ENCODE assay signal across 12 mouse cellular contexts in genomic region chr17:45749100-45749499, GRCm38 (mm10). TPM values are rescaled to one million over a fixed set of nuclear protein-coding genes. Genes with fewer than 3 reads are reported as not detected.
DNase-seq lines count a peak whose midpoint lies in the region; ATAC-seq and TF ChIP-seq lines count a peak whose summit lies in the region.
"Had no signal": no experiment of that assay in that cellular context is flagged by ENCODE, and none has a peak within 500 bp of the region (broad histone marks: within the 10 kb centered on the region; RNA-seq: fewer than 3 reads in every experiment).

No protein-coding gene starts in this region.

- H3K27ac ChIP-seq in kidney, embryonic 15.5 days: no peak overlapping the region
- peak overlapping the region; percentile 88 for H3K27ac ChIP-seq in heart, adult 2 months
- H3K27ac ChIP-seq: kidney, postnatal 0 days had no signal

- ATAC-seq in kidney, embryonic 15.5 days (replicated peaks; ENCODE audit: low FRiP score): no peak

- H3K9ac ChIP-seq in kidney, embryonic 15.5 days: no peak overlapping the region
- H3K9ac ChIP-seq in heart, adult 2 months (ENCODE audit: low read depth, low read length): no peak overlapping the region

- no peak overlapping the region for H3K4me3 ChIP-seq in kidney, embryonic 15.5 days (replicated peaks)
- H3K4me3 ChIP-seq in heart, adult 2 months: no peak overlapping the region

- peak; percentile 86 for TF ChIP-seq EP300 in heart, adult 2 months (IDR thresholded peaks at IDR 0.05; ENCODE audit: insufficient read depth, low read depth, low read length)

- H3K4me1 ChIP-seq in kidney, embryonic 15.5 days: peaks cover 25% of the 10 kb centered on the region
- H3K4me1 ChIP-seq in heart, adult 2 months (ENCODE audit: control insufficient read depth, insufficient read depth, low read length): peaks cover 7% of the 10 kb centered on the region; the same call in 1 of the 2 replicates

- H3K27me3 ChIP-seq in kidney, embryonic 15.5 days: no peaks in the 10 kb centered on the region
- H3K27me3 ChIP-seq in heart, adult 2 months (ENCODE audit: control insufficient read depth, insufficient read depth, low read length): no peaks in the 10 kb centered on the region

- H3K4me2 ChIP-seq in kidney, embryonic 15.5 days: no peak overlapping the region

- TF ChIP-seq POLR2A in heart, adult 2 months (IDR thresholded peaks at IDR 0.05; ENCODE audit: insufficient read depth, low read depth, low read length): no peak

- TF ChIP-seq CTCF in heart, adult 2 months (IDR thresholded peaks at IDR 0.05): no peak

- intact Hi-C loops in heart, adult 2 months (cut with DNase I): loop anchor here (1.0 to 5.0 kb wide), 2 partner anchors 63 to 98 kb away; no protein-coding TSS in a partner anchor
- intact Hi-C loops in left cerebral cortex, postnatal 4 days (cut with DNase I): no loop called here

- H3K36me3 ChIP-seq in kidney, embryonic 15.5 days: no peaks in the 10 kb centered on the region
- no peaks in the 10 kb centered on the region for H3K36me3 ChIP-seq in heart, adult 2 months (ENCODE audit: control insufficient read depth, insufficient read depth, low read length)

- no peaks in the 10 kb centered on the region for H3K9me3 ChIP-seq in kidney, embryonic 15.5 days (replicated peaks)

- DNase-seq in kidney, adult 8-10 months: peak; percentile 46 to 72
- DNase-seq in cerebellum, adult 18-20 months: peak; percentile 58 to 61
- peak; percentile 74 to 87 for DNase-seq in heart, adult 2 months
- DNase-seq in kidney, postnatal 14 days: peak; percentile 58
- DNase-seq in left cerebral cortex, postnatal 4 days: no peak
- DNase-seq in urinary bladder, postnatal 25 days (ENCODE audit: low spot score): no peak
- no peak for DNase-seq in frontal cortex, postnatal 14 days (ENCODE audit: low spot score in 2 of 2)
- DNase-seq: thymus, adult 2 months had no signal

- WGBS in kidney, embryonic 15.5 days: 74% methylated on average over 6 of the region's 6 CpGs
- WGBS in heart, adult 2 months: 67% methylated on average over 6 of the region's 6 CpGs

- no peaks in the 10 kb centered on the region for H3K79me2 ChIP-seq in heart, adult 2 months (replicated peaks; ENCODE audit: control insufficient read depth, insufficient read depth, low read length)

RNA-seq across cellular contexts. Expression of gene 1600014C23Rik, which starts 15.5 kb away (rescaled TPM):
- 0.68 TPM in 1 of 2 replicates, not detected in the other for polyA plus RNA-seq in kidney, embryonic 15.5 days (2015; fragmentation: Nextera tagmentation; extraction: Ambion mirVana)
- total RNA-seq in heart, adult 2 months (2021): under 1 TPM in 1 of 2 experiments, not detected in 1; 0.66 TPM
- polyA plus RNA-seq in heart, adult 2 months (2012; rRNA removed): 0.88 TPM in 1 of 2 replicates, not detected in the other
- not detected for total RNA-seq in left cerebral cortex, postnatal 4 days (2021)
- total RNA-seq: adrenal gland, adult 8-10 months had no signal
- polyA plus RNA-seq: small intestine, adult 2 months; thymus, adult 2 months had no signal

Comparison
In these comparisons a context has a peak if more than half of its experiments do, and no peak if none do; other contexts are left out.
1. DNase-seq: peak in kidney, adult 8-10 months (2 of 2), cerebellum, adult 18-20 months (2 of 2), heart, adult 2 months (2 of 2) and kidney, postnatal 14 days (single experiment); none in left cerebral cortex, postnatal 4 days (single experiment), urinary bladder, postnatal 25 days (single experiment) and frontal cortex, postnatal 14 days (0 of 2).